Mouse (Mus musculus) forebrain, embryonic 15.5 days (tissue): ENCODE measurements at regions not wholly inside any gene's neighbourhood (a gene's known extent, or its start where the extent isn't known, plus 50 kb on each side); places are given as distances from the start of the nearest gene placed in this dataset.
A peak's percentile ranks its signal among the peaks of the same experiment; 100 is the strongest.
"Not testable (repeated sequence)": the region's sequence is repeated elsewhere in the genome, so short reads cannot be mapped to it uniquely, and the experiment has no call there.

Experiments
- ATAC-seq: fragments of 200-750 bp; cut with Nextera tagmentation; replicated peaks from 2 replicates; pipeline ENCODE4 v1.8.0; 2017; ENCODE audit warnings: mild to moderate bottlenecking, moderate TSS enrichment, moderate library complexity
- H3K27ac ChIP-seq: fragments of 300-500 bp; sonication (generic); replicated peaks from 2 replicates; pipeline ENCODE4 v1.5.1; 2015; ENCODE audit warnings: mild to moderate bottlenecking, inconsistent platforms
- H3K27me3 ChIP-seq: fragments of 300-500 bp; sonication (generic); 2 replicates; pipeline ENCODE4 v1.6.1; 2015; ENCODE audit warnings: inconsistent platforms
- H3K36me3 ChIP-seq: fragments of 300-500 bp; sonication (generic); 2 replicates; pipeline ENCODE4 v1.6.1; 2015; ENCODE audit warnings: mild to moderate bottlenecking, inconsistent platforms
- H3K4me1 ChIP-seq: fragments of 300-500 bp; sonication (generic); 2 replicates; pipeline ENCODE4 v1.6.1; 2015; ENCODE audit warnings: inconsistent platforms
- H3K4me2 ChIP-seq: fragments of 300-500 bp; sonication (generic); replicated peaks from 2 replicates; pipeline ENCODE4 v1.6.1; 2015; ENCODE audit warnings: mild to moderate bottlenecking, inconsistent platforms
- H3K4me3 ChIP-seq: fragments of 300-500 bp; sonication (generic); 2 replicates; pipeline ENCODE4 v1.5.1; 2015; ENCODE audit warnings: mild to moderate bottlenecking, inconsistent platforms
- H3K9ac ChIP-seq: fragments of 300-500 bp; sonication (generic); replicated peaks from 2 replicates; pipeline ENCODE4 v1.6.1; 2015; ENCODE audit warnings: mild to moderate bottlenecking, inconsistent platforms
- H3K9me3 ChIP-seq: fragments of 300-500 bp; sonication (generic); 2 replicates; pipeline ENCODE4 v1.6.1; 2016; ENCODE audit warnings: inconsistent platforms
- WGBS: fragments of 180-500 bp; shearing (Covaris S2); methylation state at CpG from one replicate; pipeline ENCODE4 v1.1.7; 2015; ENCODE audit warnings: mixed read lengths; 5-methylcytosine and 5-hydroxymethylcytosine counted together

- ATAC-seq, result no peak
- WGBS, result 45% methylated on average over 1 of the region's 1 CpGs
Observed at GRCm38 (mm10) chr2:11086996-11087395, 84.9 kb upstream of the Prkcq start.

GRCm38 (mm10) chr2:11099834-11100622 is 71.9 kb upstream of the Prkcq start:
- Histone ChIP-seq H3K4me2 (peak overlapping the region; percentile 45), H3K4me3 (peak overlapping the region; percentile 35)
- not testable (repeated sequence) for H3K9me3 ChIP-seq, H3K27ac ChIP-seq, H3K4me1 ChIP-seq, H3K27me3 ChIP-seq, H3K9ac ChIP-seq, H3K36me3 ChIP-seq
- ATAC-seq, result peak; percentile 63
- 50% methylated on average over 34 of the region's 34 CpGs for WGBS

More at GRCm38 (mm10) chr2:11086996-11087395, 84.9 kb upstream of the Prkcq start:
- Histone ChIP-seq H3K36me3 (no peaks in the 10 kb centered on the region), H3K4me2 (no peak overlapping the region), H3K4me3 (no peak overlapping the region), H3K9ac (no peak overlapping the region), H3K4me1 (no peaks in the 10 kb centered on the region), H3K9me3 (no peaks in the 10 kb centered on the region), H3K27me3 (no peaks in the 10 kb centered on the region), H3K27ac (no peak overlapping the region)

DNA sequence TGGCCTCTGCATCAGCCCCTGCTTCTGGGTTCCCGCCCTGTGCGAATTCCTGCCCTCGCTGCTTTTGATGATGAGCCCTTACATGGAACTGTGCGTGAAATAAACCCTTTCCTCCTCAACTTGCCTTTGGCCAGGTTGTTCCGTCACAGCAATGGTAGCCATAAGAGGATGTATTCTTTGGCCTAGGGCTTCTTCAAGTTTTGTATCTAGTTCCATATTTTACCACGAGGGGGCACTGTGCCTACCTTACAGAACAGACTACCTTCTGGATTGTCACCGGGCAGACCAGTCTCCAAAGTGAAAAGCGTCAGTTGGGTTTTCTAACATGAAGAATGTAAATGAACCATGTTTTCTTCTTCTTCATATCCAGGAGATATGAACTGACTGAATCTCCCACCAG is 58.7 kb upstream of the Prkcq start:
- H3K9ac ChIP-seq, result no peak overlapping the region
- H3K27me3 ChIP-seq, result no peaks in the 10 kb centered on the region
- no peak overlapping the region for H3K4me3 ChIP-seq
- 46% methylated on average over 8 of the region's 8 CpGs for WGBS
- H3K9me3 ChIP-seq, result no peaks in the 10 kb centered on the region
- ATAC-seq, result peak; percentile 32; the same call in 1 of the 2 replicates
- no peaks in the 10 kb centered on the region for H3K4me1 ChIP-seq
- no peak overlapping the region for H3K4me2 ChIP-seq
- H3K27ac ChIP-seq, result no peak overlapping the region
- H3K36me3 ChIP-seq, result no peaks in the 10 kb centered on the region

DNA sequence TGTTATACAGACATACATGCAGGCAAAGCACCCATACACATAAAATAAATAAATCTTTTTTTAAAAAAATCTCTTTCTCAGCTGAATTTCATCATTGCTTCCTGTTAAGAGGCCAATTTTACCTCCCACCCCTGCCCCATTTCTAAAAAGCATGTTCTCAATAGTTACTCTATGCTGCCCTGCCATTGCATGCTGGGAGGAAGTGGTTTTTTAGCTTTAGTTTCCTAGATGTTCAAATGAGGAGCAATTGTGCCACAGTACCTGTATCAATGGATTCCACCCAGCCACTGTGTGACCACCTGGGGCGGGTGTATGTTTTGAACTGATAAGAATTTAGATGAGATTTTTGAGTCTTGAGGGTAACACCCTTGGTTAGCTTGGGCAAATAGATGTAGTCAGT is 53.3 kb upstream of the Prkcq start:
- no peak overlapping the region for H3K9ac ChIP-seq
- H3K4me1 ChIP-seq, result no peaks in the 10 kb centered on the region
- H3K4me2 ChIP-seq, result no peak overlapping the region
- no peaks in the 10 kb centered on the region for H3K36me3 ChIP-seq
- H3K4me3 ChIP-seq, result no peak overlapping the region
- H3K9me3 ChIP-seq, result no peaks in the 10 kb centered on the region
- 93% methylated on average over 1 of the region's 1 CpGs for WGBS
- no peak overlapping the region for H3K27ac ChIP-seq
- H3K27me3 ChIP-seq, result no peaks in the 10 kb centered on the region
- no peak for ATAC-seq

GRCm38 (mm10) chr2:11119301-11119700 is 52.6 kb upstream of the Prkcq start:
- no peak overlapping the region for H3K4me2 ChIP-seq
- H3K4me1 ChIP-seq, result no peaks in the 10 kb centered on the region
- no peaks in the 10 kb centered on the region for H3K36me3 ChIP-seq
- no peak overlapping the region for H3K27ac ChIP-seq
- no peak for ATAC-seq
- H3K4me3 ChIP-seq, result no peak overlapping the region
- no peaks in the 10 kb centered on the region for H3K27me3 ChIP-seq
- 86% methylated on average over 9 of the region's 9 CpGs for WGBS
- no peak overlapping the region for H3K9ac ChIP-seq
- H3K9me3 ChIP-seq, result no peaks in the 10 kb centered on the region
